Mouse (Mus musculus): ENCODE measurements around the gene Smco3. TPM values are rescaled to one million over a fixed set of nuclear protein-coding genes. Genes with fewer than 3 reads are reported as not detected.
"Not testable (repeated sequence)": the region's sequence is repeated elsewhere in the genome, so short reads cannot be mapped to it uniquely, and the experiment has no call there.

The Smco3 gene
- polyA plus RNA-seq, 1 experiment from 2014 or later = 1.6 TPM

GRCm38 (mm10) chr6:136803739-136804633 is 31.3 kb downstream of the Smco3 start, which contains the start of gene Hist4h4:
TSS of gene Hist4h4 (minus strand) at chr6:136804415.
- DNase-seq (peak; percentile 98), ATAC-seq (ENCODE audit: insufficient read depth) (peak; percentile 74)
- TF ChIP-seq CTCF (IDR thresholded peaks at IDR 0.05; ENCODE audit: low read depth) = no peak
- Histone ChIP-seq H3K9ac (peak within 1 kb of the TSS; percentile 98), H3K4me1 (ENCODE audit: insufficient read depth) (peaks cover 12% of the 10 kb centered on the region), H3K4me3 (ENCODE audit: low read depth, low read length) (peak within 1 kb of the TSS; percentile 72), H3K36me3 (ENCODE audit: insufficient read depth) (no peaks in the 10 kb centered on the region), H3K27me3 (ENCODE audit: insufficient read depth, low read length) (no peaks in the 10 kb centered on the region), H3K4me2 (peak within 1 kb of the TSS; percentile 92), H3K9me3 (ENCODE audit: low read depth, low read length) (no peaks in the 10 kb centered on the region), H3K27ac (ENCODE audit: low read depth) (peak within 1 kb of the TSS; percentile 100)
- under 1% methylated on average over 50 of the region's 50 CpGs for WGBS

DNA sequence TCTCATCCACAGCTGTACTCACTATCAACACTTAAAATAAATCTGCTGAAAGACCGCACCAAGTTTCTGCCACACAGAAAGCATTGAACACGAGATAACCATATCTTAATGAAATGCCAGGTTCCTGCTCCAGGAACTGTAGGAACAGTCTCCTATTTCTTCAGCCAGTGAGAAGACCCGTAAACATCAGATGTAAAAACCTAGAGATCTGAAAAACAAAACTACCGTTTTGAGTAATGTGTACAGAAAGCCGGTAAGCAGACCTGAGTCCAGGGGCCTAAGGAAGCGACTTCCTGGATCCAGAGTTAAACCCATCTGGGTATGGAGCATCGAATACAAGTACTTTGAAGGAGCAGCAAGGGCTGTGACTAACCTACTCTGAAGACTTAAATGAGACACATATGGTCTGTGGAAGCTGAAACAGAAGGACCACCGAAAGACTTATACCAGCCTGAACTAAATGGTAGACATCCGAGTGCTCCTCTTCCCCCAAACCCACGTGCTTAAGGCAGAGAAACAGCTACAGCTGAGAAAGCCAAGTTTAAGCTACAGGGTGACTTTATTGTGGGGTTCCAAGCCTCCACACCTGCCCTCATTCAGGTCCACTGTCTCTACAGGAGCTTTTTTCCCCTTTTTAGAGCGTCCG is 32.0 kb downstream of the Smco3 start:
- ATAC-seq (ENCODE audit: insufficient read depth) (no peak), DNase-seq (peak; percentile 51)
- no peak for TF ChIP-seq CTCF (IDR thresholded peaks at IDR 0.05; ENCODE audit: low read depth)
- peak overlapping the region; percentile 72 for H3K4me3 ChIP-seq (ENCODE audit: low read depth, low read length)
- peaks cover 12% of the 10 kb centered on the region for H3K4me1 ChIP-seq (ENCODE audit: insufficient read depth)
- no peaks in the 10 kb centered on the region for H3K27me3 ChIP-seq (ENCODE audit: insufficient read depth, low read length)
- peak overlapping the region; percentile 92 for H3K4me2 ChIP-seq
- H3K27ac ChIP-seq (ENCODE audit: low read depth) = peak overlapping the region; percentile 100
- H3K36me3 ChIP-seq (ENCODE audit: insufficient read depth) = no peaks in the 10 kb centered on the region
- H3K9ac ChIP-seq = peak overlapping the region; percentile 98
- 11% methylated on average over 12 of the region's 12 CpGs for WGBS
- H3K9me3 ChIP-seq (ENCODE audit: low read depth, low read length) = no peaks in the 10 kb centered on the region

DNA sequence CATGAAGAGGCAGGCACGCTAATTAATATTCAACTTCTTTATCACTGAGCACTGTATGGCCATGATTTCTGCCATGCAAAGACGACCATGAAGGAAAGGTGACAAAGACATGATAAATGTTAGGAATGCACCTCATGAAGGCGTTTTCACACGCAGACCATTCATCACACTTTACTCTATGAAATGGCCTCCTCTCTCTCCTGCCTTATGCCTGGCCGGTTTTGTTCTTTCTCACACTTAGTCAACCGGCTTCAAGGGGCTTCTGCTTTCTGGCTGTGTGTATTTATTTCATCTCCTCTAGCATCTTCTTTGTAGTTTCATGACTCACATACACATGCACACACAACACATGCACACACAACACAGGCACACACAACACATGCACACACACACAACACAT is 34.0 kb downstream of the Smco3 start:
- Histone ChIP-seq H3K36me3 (ENCODE audit: insufficient read depth) (no peaks in the 10 kb centered on the region), H3K4me1 (ENCODE audit: insufficient read depth) (peaks cover 9% of the 10 kb centered on the region; the same call in 1 of the 2 replicates), H3K4me3 (ENCODE audit: low read depth, low read length) (no peak overlapping the region), H3K27me3 (ENCODE audit: insufficient read depth, low read length) (no peaks in the 10 kb centered on the region), H3K9me3 (ENCODE audit: low read depth, low read length) (no peaks in the 10 kb centered on the region), H3K4me2 (no peak overlapping the region), H3K9ac (no peak overlapping the region), H3K27ac (ENCODE audit: low read depth) (no peak overlapping the region)
- WGBS = 57% methylated on average over 6 of the region's 6 CpGs
- TF ChIP-seq CTCF (IDR thresholded peaks at IDR 0.05; ENCODE audit: low read depth) = no peak
- ATAC-seq (ENCODE audit: insufficient read depth) (no peak), DNase-seq (no peak)

- no peaks in the 10 kb centered on the region for H3K27me3 ChIP-seq (ENCODE audit: insufficient read depth, low read length)
- H3K27ac ChIP-seq (ENCODE audit: low read depth) = no peak overlapping the region
- H3K4me3 ChIP-seq (ENCODE audit: low read depth, low read length) = no peak overlapping the region
- 79% methylated on average over 8 of the region's 8 CpGs for WGBS
- no peak overlapping the region for H3K4me2 ChIP-seq
- peaks cover 9% of the 10 kb centered on the region; the same call in 1 of the 2 replicates for H3K4me1 ChIP-seq (ENCODE audit: insufficient read depth)
- no peaks in the 10 kb centered on the region for H3K36me3 ChIP-seq (ENCODE audit: insufficient read depth)
- H3K9ac ChIP-seq = no peak overlapping the region
- DNase-seq = no peak
- no peaks in the 10 kb centered on the region for H3K9me3 ChIP-seq (ENCODE audit: low read depth, low read length)
- no peak for TF ChIP-seq CTCF (IDR thresholded peaks at IDR 0.05; ENCODE audit: low read depth)
- no peak for ATAC-seq (ENCODE audit: insufficient read depth)
These were observed 34.5 kb downstream of the Smco3 start for GRCm38 (mm10) chr6:136800710-136801109.

- not testable (repeated sequence) for H3K27ac ChIP-seq (ENCODE audit: low read depth); H3K9ac ChIP-seq; ATAC-seq (ENCODE audit: insufficient read depth); H3K4me1 ChIP-seq (ENCODE audit: insufficient read depth); H3K4me2 ChIP-seq; DNase-seq; H3K27me3 ChIP-seq (ENCODE audit: insufficient read depth, low read length); H3K9me3 ChIP-seq (ENCODE audit: low read depth, low read length); H3K4me3 ChIP-seq (ENCODE audit: low read depth, low read length); H3K36me3 ChIP-seq (ENCODE audit: insufficient read depth)
- 81% methylated on average over 3 of the region's 3 CpGs for WGBS
These were observed 37.2 kb downstream of the Smco3 start for GRCm38 (mm10) chr6:136797874-136798693.

- H3K9ac ChIP-seq = no peak overlapping the region
- no peak overlapping the region for H3K4me3 ChIP-seq (ENCODE audit: low read depth, low read length)
- WGBS = 55% methylated on average over 6 of the region's 6 CpGs
- no peak for TF ChIP-seq CTCF (IDR thresholded peaks at IDR 0.05; ENCODE audit: low read depth)
- no peaks in the 10 kb centered on the region for H3K27me3 ChIP-seq (ENCODE audit: insufficient read depth, low read length)
- H3K4me1 ChIP-seq (ENCODE audit: insufficient read depth) = peaks cover 9% of the 10 kb centered on the region
- H3K36me3 ChIP-seq (ENCODE audit: insufficient read depth) = no peaks in the 10 kb centered on the region
- H3K4me2 ChIP-seq = no peak overlapping the region
- H3K9me3 ChIP-seq (ENCODE audit: low read depth, low read length) = no peaks in the 10 kb centered on the region
- ATAC-seq (ENCODE audit: insufficient read depth) (no peak), DNase-seq (no peak)
- no peak overlapping the region for H3K27ac ChIP-seq (ENCODE audit: low read depth)
These were observed 39.4 kb downstream of the Smco3 start for GRCm38 (mm10) chr6:136795850-136796249.
